Mouse (Mus musculus) layer of hippocampus, adult 8-10 months (tissue): ENCODE data around the gene Mad2l2. TPM values are rescaled to one million over a fixed set of nuclear protein-coding genes. Genes with fewer than 3 reads are reported as not detected.
"Not testable (repeated sequence)": the region's sequence is repeated elsewhere in the genome, so short reads cannot be mapped to it uniquely, and the experiment has no call there.

Source experiments
- DNase-seq, 2 experiments: peaks; one replicate each; pipeline ENCODE4 v3.0.0; 2022; ENCODE audit warnings: low spot score in 2 of 2
- total RNA-seq, 4 experiments: library from RNA; stranded (reverse); gene quantifications; 2 replicates each; pipeline ENCODE4 v1.2.4; 2022

The Mad2l2 gene
- total RNA-seq, 4 experiments from 2014 or later: 12.5 to 17.7 (median 15.6) TPM

DNA sequence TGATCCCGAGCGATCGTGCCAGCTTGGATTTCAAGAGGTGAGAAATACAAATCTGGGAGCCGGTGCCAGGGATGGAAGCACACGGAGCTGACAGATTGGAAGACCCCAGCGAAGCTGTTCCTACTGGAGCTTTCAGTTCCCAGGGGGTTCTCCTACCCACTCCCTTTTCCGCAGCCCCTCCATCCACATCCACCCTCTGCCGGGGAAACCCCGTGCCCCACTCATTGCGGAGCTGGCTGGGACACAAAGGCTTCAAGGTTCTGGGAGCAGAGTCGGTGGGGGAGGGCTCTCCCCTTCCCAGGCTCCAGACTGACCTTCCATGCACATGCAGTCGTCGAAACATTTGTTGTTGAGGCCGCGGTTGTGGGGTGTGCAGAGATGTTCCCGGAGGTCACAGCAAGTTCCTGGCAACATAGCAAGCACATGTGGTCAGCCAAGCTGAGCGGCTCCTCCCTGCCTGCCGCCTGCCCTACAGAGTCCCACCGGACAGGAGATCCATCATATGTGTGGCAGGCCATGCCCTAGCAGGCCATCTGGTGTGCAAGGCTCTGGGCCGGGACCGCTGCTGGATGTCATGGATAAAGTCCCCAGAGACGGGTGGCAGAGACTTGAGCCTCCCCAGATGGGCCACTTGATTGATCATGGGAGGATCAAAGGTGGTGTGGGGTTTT, 22.4 kb upstream of the Mad2l2 start:
- no peak for DNase-seq

DNA sequence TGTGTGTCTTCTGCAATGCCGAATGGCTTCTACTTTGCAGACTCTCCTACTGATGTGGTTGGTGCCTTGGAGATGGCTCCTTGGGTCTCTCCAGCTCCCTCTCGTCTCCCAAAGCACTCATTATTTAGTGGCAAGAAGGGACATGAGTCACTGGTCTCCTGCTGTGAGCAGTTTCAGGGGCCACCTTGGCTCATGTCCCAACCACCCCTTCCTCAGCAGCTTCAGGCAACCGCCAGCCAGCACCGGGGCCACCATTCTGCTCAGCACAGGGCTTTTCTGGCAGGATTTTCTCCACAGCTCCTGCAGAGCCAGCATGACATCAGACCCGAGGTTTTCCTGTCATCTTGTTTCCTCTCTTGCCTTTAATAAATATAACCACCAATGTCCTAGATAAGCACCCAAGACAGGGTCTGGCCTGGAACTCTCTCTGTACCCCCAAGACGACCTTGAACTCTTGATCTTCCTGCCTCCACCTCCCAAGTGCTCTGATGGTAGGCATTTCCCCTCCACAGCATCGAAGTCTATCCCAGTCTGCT, 21.6 kb upstream of the Mad2l2 start:
- DNase-seq: no peak

DNA sequence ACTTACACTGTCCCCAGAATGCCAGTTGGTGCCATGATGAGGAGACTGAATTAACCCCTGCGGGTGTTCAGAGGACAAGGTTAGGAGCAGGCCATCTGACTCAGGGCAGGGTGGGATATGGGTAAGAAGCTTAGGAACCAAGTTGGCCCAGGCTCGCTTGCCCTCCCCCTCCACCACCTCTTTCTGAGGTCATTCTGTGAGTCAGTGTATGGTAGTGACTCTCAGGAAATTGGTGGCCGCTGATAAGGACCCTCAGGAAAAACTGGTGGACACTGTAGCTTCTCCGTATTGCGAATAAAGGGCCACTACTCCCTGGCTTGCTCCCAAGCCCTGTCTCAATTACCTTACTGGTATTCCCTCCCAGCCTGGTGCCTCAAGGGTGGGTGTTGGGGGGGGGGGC, 21.0 kb upstream of the Mad2l2 start:
- DNase-seq: no peak

DNA sequence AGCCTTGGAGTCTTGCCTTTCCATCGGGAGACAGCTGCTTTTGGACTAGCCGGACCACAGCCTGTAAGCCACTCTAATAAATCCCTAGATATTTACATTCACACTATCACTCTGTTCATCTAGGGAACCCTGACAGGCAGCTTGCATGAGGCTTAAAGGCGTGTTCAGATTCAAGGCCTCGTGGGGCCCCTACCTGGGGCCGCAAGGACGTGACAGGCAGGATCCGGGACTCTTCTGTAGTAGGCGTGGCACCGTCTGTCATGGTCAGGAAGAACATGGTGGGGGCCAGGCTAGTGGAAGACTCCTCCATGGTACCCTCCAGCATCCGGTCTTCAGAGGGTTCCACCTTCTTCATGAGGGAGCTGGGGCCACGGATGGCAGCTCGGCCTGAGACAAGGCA, 17.7 kb upstream of the Mad2l2 start:
- no peak for DNase-seq

DNA sequence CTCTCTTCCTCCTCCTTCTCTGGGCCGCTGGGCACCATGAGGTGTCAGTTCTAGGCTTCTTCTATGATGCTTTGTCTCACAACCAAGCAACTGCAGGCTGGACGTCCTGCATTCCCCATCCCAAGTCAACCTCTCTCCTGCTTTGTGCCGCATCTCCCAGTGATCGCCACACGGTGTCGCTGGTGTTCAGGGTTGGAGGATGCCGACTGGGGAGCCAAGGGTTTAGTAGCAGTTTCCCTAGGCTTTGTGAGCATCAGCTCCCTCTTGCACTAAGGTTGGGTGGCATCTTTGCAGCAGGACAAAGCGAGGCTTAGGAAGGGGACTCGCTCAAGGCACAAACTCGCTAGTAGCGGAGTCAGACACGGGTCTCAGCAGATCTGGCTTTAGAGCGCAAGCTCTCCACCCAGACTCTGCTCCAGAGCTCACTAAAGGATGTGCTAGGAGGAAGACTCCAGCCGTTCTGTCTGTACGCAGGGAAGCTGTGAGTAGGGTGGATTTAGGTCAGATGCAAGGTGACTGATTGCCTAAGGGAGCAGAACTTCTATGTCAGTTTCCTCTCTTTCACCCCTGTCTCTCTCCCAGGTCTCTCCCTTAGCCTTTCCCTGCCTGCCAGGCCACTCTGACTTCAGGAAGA, 15.3 kb upstream of the Mad2l2 start:
- DNase-seq: peak; percentile 75 to 78

DNA sequence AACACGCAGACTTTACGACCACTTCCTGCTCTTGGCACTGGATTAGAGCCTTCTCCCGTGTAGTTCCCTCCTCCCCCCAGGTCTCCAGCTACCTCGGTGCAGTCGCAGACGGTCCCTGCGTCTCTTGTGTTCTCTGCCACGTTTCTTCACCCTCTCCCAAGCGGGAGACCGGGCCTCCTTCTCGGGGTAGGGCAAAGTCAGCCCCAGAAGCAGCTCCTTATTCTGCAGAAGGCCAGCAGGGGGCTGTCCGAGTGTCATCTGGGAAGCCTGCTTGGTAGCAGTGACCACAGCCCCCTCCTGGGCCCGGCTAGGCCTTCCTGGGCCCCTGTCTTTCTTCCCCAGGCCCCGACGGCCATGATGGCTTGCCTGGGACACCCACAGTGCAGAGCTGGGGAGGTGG, 14.7 kb upstream of the Mad2l2 start:
- no peak for DNase-seq

DNA sequence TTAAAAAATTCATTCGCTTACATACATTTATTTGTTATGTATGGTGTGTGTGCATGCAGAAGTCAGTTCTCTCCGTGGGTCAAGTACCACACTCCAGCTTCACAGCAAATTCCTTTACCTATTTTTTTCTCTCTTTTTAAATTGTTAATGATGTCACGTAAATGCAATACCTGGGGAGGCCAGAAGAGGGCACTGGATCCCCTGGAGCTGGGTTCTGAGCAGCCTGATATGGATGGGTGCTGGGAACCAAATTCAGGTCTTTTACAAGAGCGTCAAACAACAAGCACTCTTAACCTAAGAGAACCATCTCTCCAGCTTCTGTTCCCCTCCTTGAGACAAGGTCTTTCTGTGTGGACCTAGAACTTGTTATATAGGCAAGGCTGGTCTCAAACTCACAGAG, 13.5 kb upstream of the Mad2l2 start:
- DNase-seq: no peak

DNA sequence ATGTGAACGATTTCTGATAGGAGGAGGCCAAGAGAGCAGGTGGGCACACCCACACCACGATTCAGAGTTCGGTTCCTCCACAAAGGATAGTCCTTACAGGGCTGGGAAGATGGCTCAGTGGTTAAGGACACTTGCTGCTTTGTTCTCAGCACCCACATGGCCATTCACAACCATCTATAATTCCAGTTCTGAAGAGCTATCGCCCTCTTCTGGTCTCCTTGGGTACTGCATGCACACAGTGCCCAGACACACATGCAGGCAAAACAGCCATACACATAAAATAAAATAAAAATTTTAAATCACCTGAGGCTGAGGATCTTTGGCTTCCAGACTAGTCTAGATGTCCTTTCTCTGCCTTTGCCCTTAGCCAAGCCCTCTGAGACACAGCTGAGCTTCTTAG, 12.8 kb upstream of the Mad2l2 start:
- no peak for DNase-seq

DNA sequence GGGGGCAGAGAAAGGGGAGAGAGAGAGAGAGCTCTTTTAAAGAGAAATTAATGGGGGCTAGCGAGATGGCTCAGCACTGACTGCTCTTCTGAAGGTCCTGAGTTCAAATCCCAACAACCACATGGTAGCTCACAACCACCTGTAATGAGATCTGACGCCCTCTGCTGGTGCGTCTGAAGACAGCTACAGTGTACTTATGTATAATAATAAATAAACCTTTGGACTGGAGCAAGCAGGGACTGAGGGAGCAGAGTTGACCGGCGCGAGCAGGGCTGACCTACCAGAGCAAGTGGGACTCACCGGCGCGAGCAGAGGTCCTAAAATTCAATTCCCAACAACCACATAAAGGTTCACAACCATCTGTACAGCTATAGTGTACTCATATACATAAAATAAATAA, 10.6 kb upstream of the Mad2l2 start:
- not testable (repeated sequence) for DNase-seq

DNA sequence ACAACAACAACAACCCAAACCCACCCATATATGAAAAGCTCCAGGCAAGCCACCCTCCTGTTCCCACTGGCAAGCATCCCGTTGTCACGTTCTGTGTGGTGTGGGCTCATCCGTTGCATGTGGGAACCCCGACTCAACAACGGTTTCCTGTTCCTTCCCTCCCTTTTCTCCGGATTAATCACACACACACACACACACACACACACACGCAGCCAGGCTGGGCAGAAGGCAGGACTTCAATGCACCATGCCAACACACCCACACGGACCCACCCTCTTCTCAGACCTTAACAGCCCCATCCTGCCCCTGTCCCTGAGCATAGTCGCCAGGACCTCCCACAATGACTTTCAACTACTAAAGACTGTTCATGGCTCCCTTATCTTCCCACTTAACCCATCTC, 9.6 kb upstream of the Mad2l2 start:
- no peak for DNase-seq

DNA sequence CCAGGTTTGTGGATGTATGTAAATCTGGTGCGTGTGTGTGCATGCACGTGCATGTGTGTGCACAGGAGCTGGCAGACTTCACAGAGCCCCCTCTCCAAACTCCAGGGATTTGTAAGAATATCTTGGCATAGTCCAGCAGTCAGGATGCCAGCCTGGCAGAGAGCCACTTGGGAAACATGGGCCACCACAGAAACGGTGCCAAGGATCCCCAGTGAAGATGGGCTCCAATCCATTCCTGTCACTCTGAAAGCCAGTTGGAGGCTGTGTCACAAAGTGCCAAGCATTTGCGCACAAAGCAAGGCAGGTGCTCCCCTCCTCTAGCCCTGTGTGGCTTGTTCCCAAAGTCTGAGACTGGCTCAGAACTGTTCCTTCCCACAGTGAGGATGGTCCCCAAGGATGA, 8.8 kb upstream of the Mad2l2 start:
- peak; percentile 45 to 75 for DNase-seq

DNA sequence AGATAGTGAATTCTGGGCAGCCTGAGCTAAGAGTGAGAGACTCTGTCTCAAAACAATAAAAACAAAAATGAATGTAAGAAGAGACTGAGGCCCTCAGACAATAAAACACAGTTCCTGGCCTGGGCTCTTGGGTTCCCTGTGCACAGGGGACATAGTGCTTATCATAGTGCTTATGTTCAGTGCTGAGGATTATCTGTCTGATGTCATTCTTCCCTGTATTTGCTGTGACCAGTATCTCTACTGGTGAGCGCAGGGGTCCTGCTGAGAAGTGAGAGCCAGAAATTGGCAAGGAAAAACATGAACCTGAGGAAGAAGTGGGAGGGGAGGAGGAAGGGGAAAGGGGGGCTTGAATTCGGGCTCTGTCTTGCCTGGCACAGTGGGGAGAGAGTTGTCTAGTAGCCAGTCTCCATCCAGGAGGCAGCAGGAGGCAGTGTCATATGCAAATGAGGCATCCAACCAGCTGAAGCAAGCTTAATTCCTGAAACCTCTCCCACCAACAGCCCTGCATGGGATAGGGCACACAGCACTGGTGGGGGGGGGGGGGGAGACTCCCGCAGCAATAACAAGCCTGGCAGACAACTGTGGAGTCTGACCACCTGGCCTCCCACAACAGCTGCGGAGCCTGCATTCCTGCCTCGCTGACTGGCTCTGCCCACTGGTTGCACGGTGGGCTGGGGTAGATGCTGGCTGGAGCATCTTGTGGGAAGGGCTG, 8.0 kb upstream of the Mad2l2 start:
- no peak for DNase-seq

DNA sequence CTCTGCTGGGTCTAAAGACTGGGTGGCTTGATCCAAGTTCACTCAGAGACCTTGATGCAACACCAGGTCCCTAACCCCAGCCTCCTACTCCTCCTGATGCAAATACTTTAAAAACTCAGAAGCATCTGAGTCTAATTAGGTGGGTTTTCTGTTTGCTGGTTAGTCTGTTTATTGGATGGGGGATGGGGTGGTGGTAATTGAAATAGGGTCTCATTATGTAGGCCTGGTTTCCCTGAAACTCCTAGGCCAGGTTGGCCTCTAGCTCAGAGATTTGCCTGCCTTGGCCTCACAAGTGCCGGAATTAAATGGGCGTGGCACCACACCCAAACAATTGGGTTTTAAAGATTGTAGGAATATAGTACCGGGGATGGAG, 7.5 kb upstream of the Mad2l2 start:
- DNase-seq: no peak

DNA sequence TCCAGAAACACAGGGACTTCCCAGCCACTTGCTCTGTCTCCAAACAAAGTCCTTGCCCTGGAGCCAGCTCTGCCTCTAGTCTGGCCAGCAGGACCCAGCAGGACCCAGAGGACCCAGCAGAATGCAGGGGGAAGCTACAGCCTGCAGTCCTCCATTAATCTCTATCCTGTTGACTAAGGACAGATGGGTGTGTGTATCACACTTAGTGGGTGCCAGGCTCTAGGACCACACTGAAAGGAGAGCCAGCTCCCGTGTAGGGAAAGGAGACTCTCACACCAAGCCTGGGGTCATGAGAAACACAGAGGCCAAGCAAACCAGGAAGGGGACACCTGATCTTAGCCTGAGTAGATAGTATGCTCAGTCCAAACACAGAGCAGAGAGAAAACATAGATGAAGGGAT, 1.9 kb upstream of the Mad2l2 start:
- no peak for DNase-seq

DNA sequence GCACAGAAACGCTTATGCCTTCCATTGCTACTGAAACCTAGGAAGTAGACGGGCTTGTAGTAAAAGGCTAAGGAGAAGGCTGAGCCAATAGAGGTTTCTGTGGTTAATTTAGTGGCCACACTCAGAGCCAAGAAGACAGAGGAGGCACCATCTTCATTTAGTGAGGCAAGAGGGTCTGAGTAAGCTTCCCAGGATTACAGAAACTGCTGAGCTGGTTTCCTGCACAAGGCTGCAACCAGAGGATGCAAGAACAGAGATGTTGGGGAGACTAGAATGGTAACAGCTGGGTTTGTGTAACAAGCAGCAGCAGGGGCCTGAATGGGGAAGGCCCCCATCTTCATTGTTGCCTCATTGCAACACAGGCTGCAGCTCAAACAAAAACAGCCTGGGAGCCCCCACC, 1.5 kb upstream of the Mad2l2 start:
- DNase-seq: no peak

DNA sequence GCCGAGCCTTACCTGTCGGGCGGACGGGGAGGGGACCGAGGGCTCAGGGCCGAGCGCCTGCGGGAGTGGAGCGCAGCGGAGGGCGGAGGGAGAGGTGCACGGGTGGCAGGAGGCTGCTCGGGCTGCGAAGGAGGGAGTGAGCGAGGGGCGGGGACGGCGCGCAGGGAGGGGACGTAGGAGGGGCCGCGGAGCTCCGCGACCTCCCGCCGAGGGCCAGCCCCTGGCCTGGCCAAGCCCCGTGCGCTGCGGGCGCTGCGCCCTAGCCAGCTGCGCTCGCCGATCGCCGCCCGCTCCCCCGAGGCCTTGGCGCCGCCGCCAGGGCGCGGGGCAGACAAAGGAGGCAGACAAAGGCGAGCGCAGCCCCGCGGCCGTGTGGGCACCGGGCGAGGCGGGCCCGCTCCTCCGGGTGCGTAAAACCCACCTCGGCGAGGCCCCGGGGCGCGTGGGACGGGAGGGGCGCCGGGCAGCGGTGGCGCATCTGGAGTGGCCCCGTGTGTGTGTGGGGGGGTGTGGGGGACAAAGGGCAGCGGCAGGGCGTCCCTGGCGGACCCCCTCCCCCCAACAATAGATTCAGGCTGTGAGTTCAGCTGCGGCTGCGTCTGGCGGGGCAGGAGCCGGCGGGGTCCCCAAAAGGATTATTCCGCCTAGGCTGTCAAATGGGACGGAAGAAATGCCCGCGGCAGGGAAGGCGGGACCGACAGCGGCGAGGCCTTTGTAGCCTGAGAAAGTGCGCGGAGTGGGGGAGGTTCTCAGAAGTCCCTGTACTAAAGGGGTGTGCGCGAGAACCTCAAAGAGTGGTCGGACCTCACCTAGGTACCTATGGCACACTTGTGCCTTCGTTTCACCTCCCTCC, 603 bp downstream of the Mad2l2 start, which contains the start of gene Draxin:
TSS of gene Draxin (minus strand) at position 138 of the 853 bp plus-strand sequence.
- DNase-seq: no peak

DNA sequence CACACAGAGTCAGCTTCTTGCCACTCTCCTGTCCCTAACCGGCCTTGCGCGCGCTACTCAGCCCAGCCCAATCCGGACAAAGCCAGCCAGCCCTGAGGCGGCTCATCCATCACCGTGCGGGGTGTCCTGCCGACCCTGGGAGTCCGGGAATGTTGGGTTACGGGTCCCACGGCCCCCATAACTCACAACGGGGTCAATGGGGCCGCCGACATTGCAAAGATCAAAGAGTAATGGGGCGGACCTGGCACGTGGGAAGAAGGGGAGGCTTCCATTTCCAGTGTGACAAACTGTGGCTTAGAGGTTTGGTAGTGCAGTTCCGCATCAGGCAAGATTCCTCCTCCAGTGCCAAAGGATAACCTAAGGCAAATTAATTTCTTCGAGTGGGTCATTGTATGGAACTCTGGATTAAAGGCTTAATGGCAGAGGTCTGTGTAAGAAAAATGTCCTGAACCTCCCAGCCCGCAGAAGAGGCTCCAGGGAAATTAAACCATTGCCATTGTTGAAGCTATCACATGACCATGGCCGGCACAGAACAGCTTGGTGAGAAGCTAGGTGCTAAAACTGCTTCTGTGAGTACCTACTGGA, 1.4 kb downstream of the Mad2l2 start:
- no peak for DNase-seq

DNA sequence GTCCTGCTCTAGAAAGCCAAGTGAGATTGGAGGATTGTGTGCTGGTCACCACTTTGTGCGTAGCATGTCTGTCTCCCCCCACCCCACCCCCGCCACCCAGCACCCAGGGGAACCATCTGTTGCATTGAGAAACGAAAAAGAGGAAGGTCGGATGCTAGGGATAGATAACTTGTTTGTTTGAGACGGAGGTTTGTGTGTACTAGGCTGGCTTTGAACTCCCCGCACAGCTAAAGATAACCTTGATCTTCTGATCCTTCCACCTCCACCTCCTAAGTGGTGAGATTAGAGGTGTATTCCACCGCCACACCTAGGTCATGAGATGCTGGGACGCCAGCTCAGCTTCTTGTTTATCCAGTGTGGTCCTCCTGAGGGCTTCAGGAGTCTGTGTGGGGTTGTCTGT, 4.8 kb downstream of the Mad2l2 start:
- no peak for DNase-seq

DNA sequence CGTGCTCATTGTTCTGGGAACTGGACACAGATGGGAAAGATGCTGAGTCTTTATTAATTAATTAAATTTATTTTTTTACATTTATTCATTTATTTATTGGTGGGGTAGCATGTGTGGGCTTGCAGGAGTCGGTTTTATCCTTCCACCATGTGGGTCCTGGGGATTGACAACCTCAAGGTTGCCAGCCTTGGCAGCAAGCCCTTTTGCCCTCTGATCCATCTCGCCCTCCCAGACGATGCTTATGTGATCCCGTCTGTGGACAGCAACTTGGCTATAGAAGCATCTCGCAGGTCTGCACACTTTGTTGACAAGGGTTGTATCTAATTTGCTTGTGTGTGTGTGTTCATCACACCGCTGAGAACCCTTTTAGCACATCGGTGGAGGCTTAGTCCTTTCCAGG, 7.3 kb downstream of the Mad2l2 start:
- DNase-seq: no peak

DNA sequence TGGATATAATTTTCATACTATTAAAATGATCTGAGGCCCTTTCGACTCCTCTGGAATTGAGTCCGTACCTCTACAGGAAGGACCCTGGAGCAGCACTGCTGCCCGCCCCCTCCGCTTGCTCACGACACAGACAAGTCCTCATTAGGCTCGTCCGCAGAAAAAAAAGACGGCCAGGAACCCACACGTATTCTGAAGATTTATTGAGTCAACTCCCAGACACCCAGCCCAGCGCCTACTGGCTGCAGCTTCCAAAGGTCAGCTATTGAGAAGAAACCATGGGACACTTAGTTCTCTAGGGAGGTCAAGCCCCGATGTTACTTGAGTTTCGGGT, 9.5 kb downstream of the Mad2l2 start:
- DNase-seq: no peak
